Mouse (Mus musculus) cerebellum, adult 2 months (tissue): Measurements from ENCODE around the gene Tmod4.

Experiments
- CTCF ChIP-seq: fragments of 200-500 bp; IDR thresholded peaks from 2 replicates; pipeline ENCODE4 v1.5.1; 2011; ENCODE audit warnings: low read depth, mild to moderate bottlenecking, control low read depth, low read length, moderate library complexity, borderline replicate concordance; ENCODE audit not compliant: insufficient read depth
- POLR2A ChIP-seq: fragments of 200-500 bp; IDR thresholded peaks from 2 replicates; pipeline ENCODE4 v1.6.1; 2011; ENCODE audit warnings: low read length, control low read depth, borderline replicate concordance; ENCODE audit not compliant: insufficient read depth

DNA sequence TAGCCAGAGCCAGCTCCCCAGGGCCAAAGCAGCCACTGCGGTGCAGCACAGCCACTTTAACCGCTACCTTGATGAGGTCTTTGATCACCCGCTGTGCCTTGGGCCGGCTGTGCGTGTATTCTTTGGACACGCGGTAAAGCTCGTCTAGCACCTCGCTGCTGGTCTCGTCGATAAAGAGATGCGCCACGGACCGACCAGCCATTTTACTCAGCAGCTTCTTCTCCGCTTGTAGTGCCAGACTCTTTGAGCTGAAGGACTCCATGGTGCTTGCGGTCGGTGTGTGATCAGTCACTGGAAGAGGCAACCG, 16.0 kb downstream of the Tmod4 start:
- TF ChIP-seq CTCF: no peak
- no peak for TF ChIP-seq POLR2A
